Mouse (Mus musculus): Measurements from ENCODE around the gene Mybbp1a. TPM values are rescaled to one million over a fixed set of nuclear protein-coding genes. Genes with fewer than 3 reads are reported as not detected.

Gene Mybbp1a
- polyA plus RNA-seq, 1 experiment from 2014 or later, result 54.1 TPM

GRCm38 (mm10) chr11:72468525-72468924 lies 27.4 kb downstream of the Mybbp1a start:
- 70% methylated on average over 5 of the region's 5 CpGs for WGBS
- Histone ChIP-seq H3K27ac (peak overlapping the region; percentile 3; the same call in 1 of the 2 replicates), H3K4me2 (replicated peaks) (no peak overlapping the region), H3K9me3 (ENCODE audit: control insufficient read depth, low read length) (no peaks in the 10 kb centered on the region), H3K4me1 (replicated peaks; ENCODE audit: control insufficient read depth, insufficient read depth, low read length) (peaks cover 12% of the 10 kb centered on the region; the same call in 1 of the 2 replicates), H3K27me3 (ENCODE audit: control insufficient read depth, insufficient read depth, low read length) (no peaks in the 10 kb centered on the region), H3K36me3 (replicated peaks; ENCODE audit: control insufficient read depth, insufficient read depth) (peaks cover 12% of the 10 kb centered on the region; the same call in 1 of the 2 replicates), H3K4me3 (replicated peaks; ENCODE audit: low read length) (no peak overlapping the region), H3K9ac (no peak overlapping the region)
- ATAC-seq (ENCODE audit: low FRiP score), result no peak
- no peak for DNase-seq (ENCODE audit: low spot score)

GRCm38 (mm10) chr11:72469217-72469616 lies 28.1 kb downstream of the Mybbp1a start:
- H3K9ac ChIP-seq, result no peak overlapping the region
- no peak overlapping the region for H3K27ac ChIP-seq
- no peak overlapping the region for H3K4me3 ChIP-seq (replicated peaks; ENCODE audit: low read length)
- no peaks in the 10 kb centered on the region for H3K9me3 ChIP-seq (ENCODE audit: control insufficient read depth, low read length)
- H3K36me3 ChIP-seq (replicated peaks; ENCODE audit: control insufficient read depth, insufficient read depth), result peaks cover 17% of the 10 kb centered on the region; the same call in 1 of the 2 replicates
- peak; percentile 70 for ATAC-seq (ENCODE audit: low FRiP score)
- 25% methylated on average over 5 of the region's 5 CpGs for WGBS
- peak; percentile 64 for DNase-seq (ENCODE audit: low spot score)
- no peak overlapping the region for H3K4me2 ChIP-seq (replicated peaks)
- peaks cover 12% of the 10 kb centered on the region; the same call in 1 of the 2 replicates for H3K4me1 ChIP-seq (replicated peaks; ENCODE audit: control insufficient read depth, insufficient read depth, low read length)
- H3K27me3 ChIP-seq (ENCODE audit: control insufficient read depth, insufficient read depth, low read length), result no peaks in the 10 kb centered on the region

- no peak for DNase-seq (ENCODE audit: low spot score)
- H3K4me1 ChIP-seq (replicated peaks; ENCODE audit: control insufficient read depth, insufficient read depth, low read length), result peaks cover 12% of the 10 kb centered on the region; the same call in 1 of the 2 replicates
- no peaks in the 10 kb centered on the region for H3K9me3 ChIP-seq (ENCODE audit: control insufficient read depth, low read length)
- no peak overlapping the region for H3K9ac ChIP-seq
- no peaks in the 10 kb centered on the region for H3K27me3 ChIP-seq (ENCODE audit: control insufficient read depth, insufficient read depth, low read length)
- no peak overlapping the region for H3K4me3 ChIP-seq (replicated peaks; ENCODE audit: low read length)
- WGBS, result 79% methylated on average over 4 of the region's 4 CpGs
- peaks cover 18% of the 10 kb centered on the region; the same call in 1 of the 2 replicates for H3K36me3 ChIP-seq (replicated peaks; ENCODE audit: control insufficient read depth, insufficient read depth)
- H3K27ac ChIP-seq, result no peak overlapping the region
- H3K4me2 ChIP-seq (replicated peaks), result no peak overlapping the region
- ATAC-seq (ENCODE audit: low FRiP score), result no peak
Measured at GRCm38 (mm10) chr11:72470004-72470403, 28.8 kb downstream of the Mybbp1a start.

GRCm38 (mm10) chr11:72471381-72471780 lies 30.2 kb downstream of the Mybbp1a start:
- Histone ChIP-seq H3K4me1 (replicated peaks; ENCODE audit: control insufficient read depth, insufficient read depth, low read length) (peaks cover 17% of the 10 kb centered on the region), H3K4me2 (replicated peaks) (no peak overlapping the region), H3K27me3 (ENCODE audit: control insufficient read depth, insufficient read depth, low read length) (no peaks in the 10 kb centered on the region), H3K9me3 (ENCODE audit: control insufficient read depth, low read length) (no peaks in the 10 kb centered on the region), H3K27ac (no peak overlapping the region), H3K9ac (no peak overlapping the region), H3K4me3 (replicated peaks; ENCODE audit: low read length) (no peak overlapping the region), H3K36me3 (replicated peaks; ENCODE audit: control insufficient read depth, insufficient read depth) (peaks cover 14% of the 10 kb centered on the region; the same call in 1 of the 2 replicates)
- no peak for ATAC-seq (ENCODE audit: low FRiP score)
- WGBS, result 74% methylated on average over 6 of the region's 6 CpGs
- no peak for DNase-seq (ENCODE audit: low spot score)

GRCm38 (mm10) chr11:72473540-72473939 lies 32.4 kb downstream of the Mybbp1a start:
- H3K9me3 ChIP-seq (ENCODE audit: control insufficient read depth, low read length), result no peaks in the 10 kb centered on the region
- peaks cover 31% of the 10 kb centered on the region for H3K4me1 ChIP-seq (replicated peaks; ENCODE audit: control insufficient read depth, insufficient read depth, low read length)
- ATAC-seq (ENCODE audit: low FRiP score), result no peak

GRCm38 (mm10) chr11:72474926-72475325 lies 33.8 kb downstream of the Mybbp1a start:
- H3K27ac ChIP-seq, result no peak overlapping the region
- 83% methylated on average over 3 of the region's 3 CpGs for WGBS

More at GRCm38 (mm10) chr11:72473540-72473939, 32.4 kb downstream of the Mybbp1a start:
- Histone ChIP-seq H3K4me3 (replicated peaks; ENCODE audit: low read length) (no peak overlapping the region), H3K27ac (no peak overlapping the region), H3K4me2 (replicated peaks) (no peak overlapping the region), H3K36me3 (replicated peaks; ENCODE audit: control insufficient read depth, insufficient read depth) (peaks cover 14% of the 10 kb centered on the region; the same call in 1 of the 2 replicates), H3K9ac (no peak overlapping the region), H3K27me3 (ENCODE audit: control insufficient read depth, insufficient read depth, low read length) (no peaks in the 10 kb centered on the region)
- no peak for DNase-seq (ENCODE audit: low spot score)
- WGBS, result 91% methylated on average over 4 of the region's 4 CpGs

GRCm38 (mm10) chr11:72475408-72475807 lies 34.3 kb downstream of the Mybbp1a start:
- WGBS, result 74% methylated on average over 7 of the region's 7 CpGs
- Histone ChIP-seq H3K4me2 (replicated peaks) (no peak overlapping the region), H3K9me3 (ENCODE audit: control insufficient read depth, low read length) (no peaks in the 10 kb centered on the region), H3K36me3 (replicated peaks; ENCODE audit: control insufficient read depth, insufficient read depth) (peaks cover 14% of the 10 kb centered on the region; the same call in 1 of the 2 replicates), H3K27me3 (ENCODE audit: control insufficient read depth, insufficient read depth, low read length) (no peaks in the 10 kb centered on the region), H3K9ac (no peak overlapping the region), H3K4me3 (replicated peaks; ENCODE audit: low read length) (no peak overlapping the region), H3K4me1 (replicated peaks; ENCODE audit: control insufficient read depth, insufficient read depth, low read length) (peaks cover 19% of the 10 kb centered on the region), H3K27ac (no peak overlapping the region)
- DNase-seq (ENCODE audit: low spot score) (no peak), ATAC-seq (ENCODE audit: low FRiP score) (no peak)

More at GRCm38 (mm10) chr11:72474926-72475325, 33.8 kb downstream of the Mybbp1a start:
- Histone ChIP-seq H3K4me2 (replicated peaks) (no peak overlapping the region), H3K9ac (no peak overlapping the region), H3K27me3 (ENCODE audit: control insufficient read depth, insufficient read depth, low read length) (no peaks in the 10 kb centered on the region), H3K4me3 (replicated peaks; ENCODE audit: low read length) (no peak overlapping the region), H3K4me1 (replicated peaks; ENCODE audit: control insufficient read depth, insufficient read depth, low read length) (peaks cover 19% of the 10 kb centered on the region), H3K9me3 (ENCODE audit: control insufficient read depth, low read length) (no peaks in the 10 kb centered on the region), H3K36me3 (replicated peaks; ENCODE audit: control insufficient read depth, insufficient read depth) (peaks cover 14% of the 10 kb centered on the region; the same call in 1 of the 2 replicates)
- DNase-seq (ENCODE audit: low spot score) (no peak), ATAC-seq (ENCODE audit: low FRiP score) (no peak)

- DNase-seq (ENCODE audit: low spot score) (no peak), ATAC-seq (ENCODE audit: low FRiP score) (no peak)
- H3K9me3 ChIP-seq (ENCODE audit: control insufficient read depth, low read length), result no peaks in the 10 kb centered on the region
- no peak overlapping the region for H3K4me3 ChIP-seq (replicated peaks; ENCODE audit: low read length)
- H3K9ac ChIP-seq, result no peak overlapping the region
- no peak overlapping the region; the same call in 1 of the 2 replicates for H3K27ac ChIP-seq
- H3K27me3 ChIP-seq (ENCODE audit: control insufficient read depth, insufficient read depth, low read length), result no peaks in the 10 kb centered on the region
- WGBS, result 73% methylated on average over 7 of the region's 7 CpGs
- no peak overlapping the region for H3K4me2 ChIP-seq (replicated peaks)
- peaks cover 14% of the 10 kb centered on the region; the same call in 1 of the 2 replicates for H3K36me3 ChIP-seq (replicated peaks; ENCODE audit: control insufficient read depth, insufficient read depth)
- peaks cover 19% of the 10 kb centered on the region for H3K4me1 ChIP-seq (replicated peaks; ENCODE audit: control insufficient read depth, insufficient read depth, low read length)
Measured at GRCm38 (mm10) chr11:72476074-72476625, 35.0 kb downstream of the Mybbp1a start.

- Histone ChIP-seq H3K4me2 (replicated peaks) (no peak overlapping the region), H3K9me3 (ENCODE audit: control insufficient read depth, low read length) (no peaks in the 10 kb centered on the region), H3K36me3 (replicated peaks; ENCODE audit: control insufficient read depth, insufficient read depth) (peaks cover 14% of the 10 kb centered on the region; the same call in 1 of the 2 replicates), H3K4me1 (replicated peaks; ENCODE audit: control insufficient read depth, insufficient read depth, low read length) (peaks cover 19% of the 10 kb centered on the region), H3K9ac (0 out of 2 replicates have a peak overlapping the region, but pooled peaks have one; percentile 10), H3K27ac (peak overlapping the region; percentile 48; the same call in 1 of the 2 replicates), H3K27me3 (ENCODE audit: control insufficient read depth, insufficient read depth, low read length) (no peaks in the 10 kb centered on the region), H3K4me3 (replicated peaks; ENCODE audit: low read length) (no peak overlapping the region)
- 22% methylated on average over 5 of the region's 5 CpGs for WGBS
- DNase-seq (ENCODE audit: low spot score) (no peak), ATAC-seq (ENCODE audit: low FRiP score) (no peak)
Measured at GRCm38 (mm10) chr11:72477182-72477581, 36.0 kb downstream of the Mybbp1a start.

All from hindbrain, embryonic 14.5 days (tissue).